Mouse (Mus musculus) left cerebral cortex, postnatal 36 days (tissue): ENCODE measurements at regions not wholly inside any gene's neighbourhood (a gene's known extent, or its start where the extent isn't known, plus 50 kb on each side); places are given as distances from the start of the nearest gene placed in this dataset.
"Not testable (repeated sequence)": the region's sequence is repeated elsewhere in the genome, so short reads cannot be mapped to it uniquely, and the experiment has no call there.

ENCODE experiments used
- DNase-seq, 2 experiments: peaks; one replicate each; pipeline ENCODE4 v3.0.0; 2021 to 2022; ENCODE audit warnings: low spot score in 2 of 2, mixed read lengths in 1 of 2
- intact Hi-C: fragments of 180-260 bp; cut with DNase I; formaldehyde crosslinking; loops from one replicate; pipeline ENCODE4 v1.15.1; 2025

DNA sequence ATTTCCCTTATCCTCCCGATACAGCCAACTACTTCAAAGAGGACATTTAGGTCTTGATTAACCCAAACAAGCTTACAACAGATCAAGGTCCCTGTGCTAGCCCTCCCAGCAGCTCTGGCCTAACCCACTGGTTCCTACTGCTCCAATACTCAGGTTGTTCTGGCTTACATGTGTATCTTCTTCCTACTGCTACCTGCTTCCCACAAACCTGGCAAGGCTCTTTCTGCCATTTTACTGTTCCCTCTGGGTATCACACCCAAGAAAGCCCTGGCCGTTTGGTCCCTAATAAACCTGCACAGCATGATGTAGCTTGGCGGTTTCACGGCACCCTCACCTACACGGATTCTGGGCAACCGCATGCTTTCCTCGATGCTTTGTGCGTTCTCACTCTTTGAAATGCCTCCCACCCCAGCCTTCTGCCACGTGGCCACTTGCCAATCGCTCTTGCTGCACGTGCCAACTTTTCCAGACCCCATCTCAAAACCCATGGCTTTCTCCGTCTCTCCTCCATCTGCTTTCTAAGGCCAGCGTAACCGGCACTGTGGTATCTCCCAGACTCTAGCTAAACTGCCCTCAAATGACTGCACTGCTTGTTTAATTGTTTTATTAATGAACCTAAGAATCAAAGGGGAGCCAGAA is 758.4 kb upstream of the Map3k7 start:
- intact Hi-C loops, result no loop called here
- DNase-seq, result no peak

DNA sequence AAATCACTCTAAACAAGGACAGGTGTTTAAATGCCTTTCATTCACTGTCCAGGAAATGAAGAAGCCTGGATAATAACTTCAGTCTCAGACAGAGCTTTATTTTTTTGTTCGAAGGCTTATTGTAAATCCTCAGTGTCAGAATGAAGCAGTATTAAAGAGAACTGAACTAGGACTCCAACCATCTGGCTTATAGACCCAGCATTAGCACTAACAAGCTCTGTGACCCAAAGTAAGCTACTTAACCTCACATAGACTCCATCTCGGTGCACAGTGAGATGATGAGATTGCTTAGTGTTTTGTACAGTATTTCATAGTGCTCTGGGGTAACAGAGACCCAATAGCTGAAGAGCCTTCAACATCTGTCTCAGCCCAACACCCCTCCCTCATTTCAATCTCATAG is 738.2 kb upstream of the Map3k7 start:
- intact Hi-C loops, result no loop called here
- no peak for DNase-seq

DNA sequence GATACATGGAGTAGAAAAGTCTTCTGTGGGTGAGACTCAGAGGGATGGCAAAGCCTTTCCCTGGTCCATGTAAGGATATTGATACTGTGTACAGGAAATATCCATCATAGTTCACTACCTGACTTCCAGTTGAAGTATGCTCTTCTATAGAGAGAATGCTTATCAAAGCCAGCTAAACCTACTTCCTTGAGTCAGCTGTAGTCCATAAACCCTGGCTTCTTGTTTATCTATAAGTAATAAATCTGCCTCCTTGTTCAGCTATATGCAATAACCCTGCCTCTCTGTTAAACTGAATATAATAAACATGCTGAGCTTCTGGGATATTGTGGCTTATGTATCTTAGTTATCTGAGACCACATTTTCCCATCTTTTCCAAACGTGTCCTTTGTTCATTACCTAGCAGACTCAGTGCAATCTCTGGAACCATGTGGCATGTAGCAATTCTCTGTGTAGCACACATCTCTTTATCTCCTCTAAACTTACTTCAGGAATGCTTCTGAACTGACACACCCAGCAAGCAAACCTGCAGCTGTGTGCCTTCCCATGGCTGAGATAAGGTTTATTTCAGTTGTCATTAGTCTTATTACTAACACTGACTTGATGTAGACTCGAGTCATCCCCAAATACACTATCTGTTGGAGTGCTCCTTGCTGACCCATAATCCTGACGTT is 694.9 kb upstream of the Map3k7 start:
- no peak for DNase-seq
- intact Hi-C loops, result no loop called here

DNA sequence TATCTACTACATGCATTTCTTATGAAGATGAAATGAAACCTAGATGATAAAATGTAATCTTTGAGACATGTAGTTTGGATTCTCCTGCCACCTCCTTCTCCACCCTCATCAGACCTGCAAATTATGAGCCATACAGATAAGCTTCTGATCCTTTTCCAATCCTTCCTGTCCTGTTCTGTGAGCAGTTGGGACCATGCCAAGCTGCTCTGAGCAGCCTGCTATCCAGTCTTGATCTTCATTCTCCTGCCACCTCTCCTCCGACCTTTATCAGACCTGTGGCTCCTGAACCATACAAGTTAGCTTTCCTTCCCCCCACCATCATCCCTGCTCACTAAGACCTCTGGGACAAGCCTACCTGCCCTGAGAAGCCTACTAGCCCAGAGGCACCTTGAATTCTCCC is 689.8 kb upstream of the Map3k7 start:
- intact Hi-C loops, result no loop called here
- DNase-seq, result no peak

DNA sequence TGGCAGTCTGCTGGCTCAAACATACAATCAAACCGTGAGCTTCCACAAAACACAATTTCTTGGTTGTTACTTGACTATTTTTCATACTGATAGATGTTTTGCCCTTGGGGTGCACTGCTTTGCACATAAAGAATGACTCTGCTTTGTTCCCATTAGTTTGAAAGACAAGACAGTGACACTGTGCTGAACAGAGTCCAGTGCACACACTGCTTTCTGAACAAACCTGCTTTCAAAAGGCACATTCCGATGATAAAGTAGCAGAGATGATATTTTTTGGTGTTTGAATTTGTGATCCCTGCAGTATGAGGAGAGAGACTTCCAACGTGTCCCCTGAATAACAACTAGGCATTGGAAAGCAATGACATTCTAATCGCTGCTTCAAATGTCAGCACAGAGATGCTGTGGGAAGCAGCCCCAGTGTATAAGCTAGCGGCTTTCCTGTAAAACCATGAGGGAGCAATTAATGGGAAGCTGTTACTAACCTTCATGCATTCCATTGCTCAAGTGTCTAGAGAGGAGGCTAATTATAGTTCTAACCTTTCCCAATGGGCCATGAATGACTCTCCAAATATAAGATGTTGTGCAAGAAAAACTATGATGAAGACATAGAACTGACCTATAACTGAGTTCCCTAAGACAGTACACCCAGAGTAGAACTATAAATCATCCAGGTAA is 673.5 kb upstream of the Map3k7 start:
- intact Hi-C loops, result no loop called here
- no peak for DNase-seq

DNA sequence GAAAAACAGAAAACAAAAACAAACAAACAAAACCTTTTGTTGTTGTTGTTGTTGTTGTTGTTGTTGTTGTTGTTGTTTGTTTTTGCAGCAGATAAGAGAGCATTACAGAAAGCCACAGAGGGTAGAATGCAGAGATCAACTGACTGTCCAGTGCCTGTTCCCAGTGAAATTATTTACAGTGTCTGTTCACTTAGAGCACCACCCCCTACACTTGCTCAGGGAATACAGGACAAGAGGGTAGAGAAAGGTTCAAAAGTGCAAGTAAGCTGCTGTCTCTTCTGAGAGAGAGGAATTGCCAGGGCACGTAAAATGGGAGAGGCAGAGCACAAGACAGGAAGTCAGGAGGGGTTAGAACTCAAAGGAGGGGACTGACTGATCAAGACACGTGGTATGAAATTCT is 670.1 kb upstream of the Map3k7 start:
- intact Hi-C loops, result no loop called here
- no peak for DNase-seq

DNA sequence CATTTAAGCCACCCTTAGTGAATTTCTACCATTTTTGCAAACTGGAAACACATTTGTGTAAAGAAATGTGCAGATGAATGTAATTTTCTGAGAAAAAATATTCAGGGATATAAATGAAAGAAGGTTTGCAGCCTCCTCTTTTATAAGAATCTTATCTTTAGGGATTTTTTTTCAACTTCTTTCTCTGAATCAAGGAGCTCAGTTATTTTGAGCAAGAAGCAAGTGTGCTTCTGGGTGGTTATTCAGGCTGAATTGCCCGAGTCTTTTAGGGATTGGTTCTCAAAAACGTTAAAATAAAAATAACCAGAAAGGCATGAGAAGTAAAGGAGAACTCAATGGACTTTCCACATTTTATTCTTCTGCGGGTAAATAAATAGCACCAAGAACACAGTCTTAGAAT is 666.0 kb upstream of the Map3k7 start:
- DNase-seq, result no peak
- intact Hi-C loops, result no loop called here

DNA sequence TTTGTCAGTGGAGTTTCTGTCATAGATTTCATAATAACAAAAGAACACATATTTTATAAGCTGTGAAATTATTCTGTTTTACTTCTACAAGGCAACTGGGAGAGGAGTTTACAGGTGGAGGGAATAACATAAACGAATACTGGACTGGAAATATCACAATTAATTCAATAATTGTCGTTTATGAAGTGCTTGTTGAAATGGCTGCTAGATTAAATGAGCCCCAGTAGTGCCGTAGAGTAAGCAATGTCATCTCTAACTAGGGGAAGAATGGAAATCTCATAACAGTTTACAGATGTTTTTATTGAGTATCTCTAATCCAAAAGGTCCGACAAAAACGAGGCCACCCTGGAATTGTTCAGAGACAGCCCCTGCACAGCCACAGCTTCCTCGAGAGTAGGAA is 644.6 kb upstream of the Map3k7 start:
- intact Hi-C loops, result no loop called here
- DNase-seq, result no peak

DNA sequence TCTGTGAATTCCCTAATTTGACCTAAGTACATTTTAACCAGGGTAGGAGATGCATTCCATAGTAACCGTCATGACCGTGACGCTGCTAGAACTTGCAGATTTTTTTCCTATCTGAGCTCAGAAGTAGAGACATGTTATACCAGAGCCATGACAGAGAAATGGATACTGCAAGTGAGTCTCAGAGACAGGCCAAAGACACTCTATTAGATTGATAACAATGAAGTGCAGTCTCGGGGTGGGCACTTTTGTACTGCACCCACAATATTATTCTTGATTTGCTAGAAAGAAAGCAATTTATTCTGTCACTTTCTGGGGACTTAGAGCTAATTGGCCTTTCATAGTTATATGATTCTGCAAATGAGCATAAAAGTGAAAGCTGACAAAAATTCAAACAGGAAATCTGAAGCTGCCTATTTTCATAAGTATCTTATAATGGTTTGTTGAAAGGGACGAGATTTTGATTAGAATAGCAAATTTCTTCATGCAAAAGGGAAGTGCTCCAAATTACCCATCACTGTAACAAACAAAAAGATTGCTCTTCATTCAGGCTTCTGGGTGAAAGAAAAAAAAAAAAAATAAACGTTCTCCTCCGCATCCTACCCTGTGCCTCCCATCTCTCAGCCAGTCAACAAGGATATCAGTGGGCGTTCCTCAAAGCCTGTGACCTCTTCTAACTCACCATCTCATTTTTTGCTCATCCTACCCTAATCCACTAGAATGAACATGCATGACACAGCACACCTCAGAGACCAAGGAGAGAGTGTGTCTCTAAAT is 643.0 kb upstream of the Map3k7 start:
- intact Hi-C loops, result no loop called here
- no peak for DNase-seq

DNA sequence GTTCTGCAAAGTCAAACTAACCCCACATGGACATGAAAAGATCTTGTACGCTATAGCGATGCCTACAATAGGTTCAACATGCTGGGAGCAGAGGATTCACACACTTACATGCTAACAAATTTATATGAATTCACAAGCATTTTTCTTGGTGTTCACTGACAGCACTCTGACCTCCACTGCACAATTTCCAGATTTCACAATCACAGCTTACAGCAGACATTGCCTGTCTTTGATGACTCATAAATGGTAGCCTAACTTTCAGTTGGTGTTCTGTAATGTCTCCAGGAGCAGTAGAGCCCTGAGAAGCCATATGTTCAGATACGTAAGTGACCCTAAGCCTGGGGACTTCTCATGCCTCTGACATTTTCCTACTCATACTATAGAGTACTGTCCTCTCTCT is 640.1 kb upstream of the Map3k7 start:
- intact Hi-C loops, result no loop called here
- no peak for DNase-seq

DNA sequence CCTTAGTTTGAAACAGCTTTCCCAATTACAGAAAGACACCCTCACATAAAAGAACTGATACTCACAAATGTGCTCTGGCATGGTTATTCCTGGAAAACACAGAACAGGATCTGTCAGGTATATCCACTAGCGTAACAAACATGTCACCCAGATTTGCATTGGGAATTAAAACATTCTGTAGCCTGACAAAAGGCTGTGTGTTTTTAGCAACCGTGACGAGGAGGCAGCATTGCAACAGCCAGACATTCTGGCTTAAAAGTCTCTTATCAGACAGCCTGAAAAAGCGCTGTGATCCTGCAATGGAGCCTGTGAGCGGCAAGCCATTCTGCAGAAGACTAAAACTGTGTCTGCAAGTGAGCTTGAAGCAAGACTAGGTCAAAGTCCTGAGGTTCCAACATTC is 635.1 kb upstream of the Map3k7 start:
- intact Hi-C loops, result no loop called here
- no peak for DNase-seq

DNA sequence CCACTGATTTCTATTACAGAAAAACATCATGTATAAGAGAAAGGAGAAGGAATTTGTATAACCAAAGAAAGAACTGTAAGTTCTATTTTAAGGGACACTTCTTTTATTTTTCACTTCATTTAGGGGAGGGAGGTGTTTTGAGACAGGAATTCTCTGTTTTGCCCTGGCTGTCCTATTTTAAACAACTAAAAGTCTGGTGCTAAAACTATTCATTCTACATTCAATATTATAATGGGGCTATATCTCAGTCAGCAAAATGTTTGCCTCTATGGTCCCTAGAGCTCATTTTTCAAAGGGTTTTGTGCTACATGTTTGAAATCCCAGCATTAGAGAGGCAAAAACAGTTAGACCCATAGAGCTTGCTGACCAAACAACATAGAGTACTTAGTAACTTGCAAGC is 632.8 kb upstream of the Map3k7 start:
- intact Hi-C loops, result no loop called here

DNA sequence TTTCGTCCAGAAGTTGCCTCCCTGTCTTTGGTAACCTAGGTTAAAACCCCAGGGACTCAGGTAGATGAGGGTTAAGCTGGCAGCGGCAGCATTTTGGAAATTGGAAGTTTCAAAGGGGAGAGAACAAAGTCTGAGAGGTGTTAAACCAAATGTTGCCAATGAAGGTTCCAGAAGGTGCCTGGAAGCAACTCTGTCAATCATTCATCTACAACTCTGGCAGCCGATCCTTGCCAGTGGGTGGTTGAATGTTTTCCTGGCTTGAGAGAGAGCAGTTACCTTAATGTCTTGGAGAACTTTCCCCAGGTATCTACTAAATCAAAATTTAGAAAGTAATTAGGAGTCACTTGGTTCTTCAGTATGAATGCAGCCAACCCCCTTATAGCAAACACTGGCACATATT is 628.2 kb upstream of the Map3k7 start:
- intact Hi-C loops, result no loop called here
- no peak for DNase-seq

More for the DNA sequence above, 632.8 kb upstream of the Map3k7 start:
- DNase-seq, result no peak

DNA sequence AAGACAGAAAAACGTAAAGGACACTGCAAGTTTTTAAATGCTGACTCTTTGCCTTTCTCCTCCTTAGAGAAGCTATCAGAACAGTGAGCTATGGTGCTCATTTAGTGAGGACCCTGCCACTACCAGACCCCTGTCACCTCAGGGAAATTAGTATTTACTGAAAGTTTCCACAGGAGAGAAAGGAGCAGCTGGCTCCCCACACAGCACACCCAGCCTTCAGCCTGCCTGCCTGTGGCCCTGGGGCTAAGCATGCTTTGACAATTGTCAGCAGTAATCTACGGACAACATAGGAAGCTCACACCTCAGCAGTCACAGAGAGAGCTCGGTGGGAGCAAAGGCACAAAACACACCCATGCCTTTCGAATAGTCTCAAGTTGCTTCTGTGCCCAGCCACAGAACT is 625.9 kb upstream of the Map3k7 start:
- no peak for DNase-seq
- intact Hi-C loops, result no loop called here

DNA sequence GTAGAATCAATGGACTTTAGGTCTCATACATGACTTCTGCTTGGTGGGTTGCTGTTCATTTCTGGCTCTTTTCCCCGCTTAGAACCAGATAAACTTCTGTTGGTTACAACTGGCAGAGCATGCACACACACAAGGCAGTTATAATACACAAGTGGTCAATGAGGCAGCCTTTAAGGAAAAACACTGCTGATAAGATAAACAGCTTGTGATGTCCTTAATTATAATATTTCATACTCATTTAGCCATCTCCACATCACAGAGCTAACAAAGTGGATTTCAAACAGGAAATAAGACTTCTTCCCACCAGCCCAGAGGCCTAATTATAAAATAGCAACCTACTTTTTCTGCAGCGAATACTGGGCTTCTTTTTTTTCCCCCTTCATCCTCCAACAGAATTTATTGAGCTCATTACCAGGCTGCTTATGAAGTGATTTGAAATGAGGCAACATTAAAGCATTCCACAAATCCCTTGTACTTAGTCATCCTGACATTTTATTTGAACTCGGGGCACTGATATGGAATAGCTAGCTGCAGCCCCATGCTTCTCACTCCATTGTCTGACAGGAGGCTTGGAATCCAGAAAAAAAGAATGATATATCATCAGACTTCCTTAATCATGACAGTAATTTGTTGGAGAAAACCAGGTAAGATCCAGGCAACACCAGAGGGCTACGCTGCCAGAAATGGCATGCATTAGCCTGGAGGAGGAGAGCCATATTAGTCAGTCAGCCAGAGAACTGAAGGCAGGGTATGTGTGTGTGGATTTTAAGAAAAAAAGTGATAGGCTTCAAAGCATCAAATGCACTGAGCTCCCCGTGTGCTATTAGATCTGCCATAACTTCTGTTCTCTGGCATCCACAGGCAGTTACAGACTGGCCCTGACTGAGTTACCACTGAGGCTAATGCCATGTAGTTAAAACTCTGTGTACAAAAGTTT is 620.3 kb upstream of the Map3k7 start:
- DNase-seq, result no peak
- intact Hi-C loops, result no loop called here

DNA sequence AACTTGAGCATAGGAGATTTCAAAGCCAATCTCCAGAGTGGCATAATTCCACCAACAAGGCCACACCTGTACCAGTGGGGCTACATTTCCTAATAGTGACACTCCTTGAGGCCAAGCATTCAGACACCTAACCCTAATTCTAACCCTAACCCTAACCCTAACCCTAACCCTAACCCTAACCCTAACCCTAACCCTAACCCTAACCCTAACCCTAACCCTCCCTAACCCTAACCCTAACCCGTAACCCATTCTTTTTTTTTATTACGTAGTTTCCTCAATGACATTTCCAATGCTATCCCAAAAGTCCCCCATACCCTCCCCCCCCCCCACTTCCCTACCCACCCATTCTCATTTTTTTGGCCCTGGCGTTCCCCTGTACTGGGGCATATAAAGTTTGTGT is 609.9 kb upstream of the Map3k7 start:
- intact Hi-C loops, DNase-seq: not testable (repeated sequence)

DNA sequence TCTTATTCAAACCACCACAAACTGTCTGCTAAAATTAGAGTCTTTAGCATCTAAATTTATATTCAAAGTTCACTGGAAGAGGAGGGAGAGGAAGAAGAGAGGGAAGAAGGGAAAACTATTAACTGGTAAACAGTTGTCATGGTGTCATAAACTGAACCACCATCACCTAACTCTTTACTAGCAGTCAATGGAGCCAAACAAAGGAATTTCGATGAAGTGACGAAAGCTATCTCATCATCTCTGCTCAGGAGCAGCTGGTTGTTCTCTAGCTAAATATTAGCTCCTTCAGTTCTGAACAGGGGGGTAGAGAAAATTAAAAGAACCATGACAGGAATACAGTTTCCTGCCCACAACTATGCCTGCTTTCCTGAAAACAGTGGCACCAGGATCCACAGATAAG is 608.9 kb upstream of the Map3k7 start:
- no peak for DNase-seq
- intact Hi-C loops, result no loop called here

DNA sequence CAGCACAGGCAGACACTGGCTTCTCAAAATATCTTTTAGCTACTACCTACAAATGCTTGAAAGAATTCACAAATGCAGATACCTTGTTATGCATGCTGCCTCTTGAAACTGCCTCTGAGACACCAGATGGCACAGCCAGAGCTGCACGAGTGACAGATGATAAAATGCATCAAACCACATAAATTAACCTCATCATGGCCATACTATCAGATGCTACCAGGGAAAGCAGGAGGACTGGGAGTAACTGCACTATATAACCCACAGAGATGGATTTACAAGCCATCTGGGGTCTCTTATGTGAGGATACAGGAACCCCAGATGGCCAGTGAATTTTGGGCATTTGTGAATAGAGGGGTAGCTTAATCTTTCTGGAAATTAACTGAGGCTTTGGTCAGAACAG is 597.7 kb upstream of the Map3k7 start:
- intact Hi-C loops, result no loop called here
- no peak for DNase-seq

DNA sequence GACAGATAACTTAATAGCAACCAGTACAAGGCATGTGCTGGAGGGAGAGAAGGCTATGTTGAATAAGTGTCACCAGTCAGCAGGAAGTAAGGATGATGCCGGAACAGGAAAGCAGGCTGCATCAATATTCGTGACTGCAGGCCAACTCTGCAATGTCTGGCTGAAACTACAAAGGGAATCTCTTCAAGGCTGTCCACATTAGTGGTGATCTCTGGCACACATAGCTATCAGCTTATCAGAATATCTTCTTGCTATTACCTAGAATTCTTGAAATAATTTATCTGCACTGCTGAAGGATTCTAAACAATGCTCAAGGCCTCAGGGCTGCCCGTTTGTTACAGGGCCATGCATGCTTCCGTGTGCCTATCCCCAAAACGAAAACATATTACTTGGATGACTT is 596.9 kb upstream of the Map3k7 start:
- DNase-seq, result no peak
- intact Hi-C loops, result no loop called here

DNA sequence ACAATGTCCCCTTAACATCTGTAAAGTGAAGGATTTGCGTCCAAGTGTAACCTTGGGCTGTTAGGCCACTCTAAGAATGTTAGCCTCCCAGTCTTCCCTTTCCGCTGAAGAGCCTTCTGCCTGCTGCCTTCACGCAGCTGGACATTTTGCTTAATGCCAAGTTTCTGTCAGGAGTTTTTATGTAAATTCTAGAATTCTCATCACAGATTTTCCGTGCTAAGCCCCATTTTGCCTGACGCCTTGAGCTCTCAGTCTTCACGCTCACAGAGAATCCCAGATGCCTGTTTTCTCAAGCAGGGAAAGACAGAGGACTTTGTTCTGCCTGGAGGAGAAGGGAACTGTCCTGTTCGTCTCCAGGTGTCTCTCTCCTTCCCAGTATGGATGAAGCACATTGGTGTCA is 593.8 kb upstream of the Map3k7 start:
- no peak for DNase-seq
- intact Hi-C loops, result no loop called here
